Mouse (Mus musculus) heart, adult 2 months (tissue): ENCODE measurements around the gene Pde6d. TPM values are rescaled to one million over a fixed set of nuclear protein-coding genes. Genes with fewer than 3 reads are reported as not detected.
A peak's percentile ranks its signal among the peaks of the same experiment; 100 is the strongest.

Source experiments
- DNase-seq, 2 experiments: peaks; one replicate each; pipeline ENCODE4 v3.0.0; 2021
- H3K27ac ChIP-seq: fragments of 200-600 bp; 2 replicates; pipeline ENCODE4 v1.8.1; 2022
- H3K27me3 ChIP-seq: fragments of 200-500 bp; 2 replicates; pipeline ENCODE4 v1.6.1; 2012; ENCODE audit warnings: mild to moderate bottlenecking, low read length, inconsistent platforms, mixed read lengths; ENCODE audit not compliant: control insufficient read depth, insufficient read depth
- H3K36me3 ChIP-seq: fragments of 200-500 bp; 2 replicates; pipeline ENCODE4 v1.6.1; 2012; ENCODE audit warnings: low read length, inconsistent platforms; ENCODE audit not compliant: control insufficient read depth, insufficient read depth
- H3K4me1 ChIP-seq: fragments of 200-500 bp; 2 replicates; pipeline ENCODE4 v1.6.1; 2011; ENCODE audit warnings: low read length; ENCODE audit not compliant: control insufficient read depth, insufficient read depth
- H3K4me3 ChIP-seq: fragments of 200-600 bp; 2 replicates; pipeline ENCODE4 v1.8.1; 2022
- H3K79me2 ChIP-seq: fragments of 200-500 bp; replicated peaks from 2 replicates; pipeline ENCODE4 v1.6.1; 2012; ENCODE audit warnings: mild to moderate bottlenecking, inconsistent platforms, low read length, moderate library complexity, mixed read lengths; ENCODE audit not compliant: control insufficient read depth, insufficient read depth
- H3K9ac ChIP-seq: fragments of 200-500 bp; 2 replicates; pipeline ENCODE4 v1.6.1; 2012; ENCODE audit warnings: low read depth, mild to moderate bottlenecking, control low read depth, inconsistent platforms, low read length, mixed read lengths
- CTCF ChIP-seq: fragments of 200-600 bp; IDR thresholded peaks from 2 replicates; pipeline ENCODE4 v1.8.1; 2022; ENCODE audit warnings: antibody characterized with exemption, mild to moderate bottlenecking, moderate library complexity
- EP300 ChIP-seq: fragments of 200-500 bp; IDR thresholded peaks from 2 replicates; pipeline ENCODE4 v1.6.1; 2011; ENCODE audit warnings: low read depth, low read length, control low read depth; ENCODE audit not compliant: insufficient read depth
- POLR2A ChIP-seq: fragments of 200-500 bp; IDR thresholded peaks from 2 replicates; pipeline ENCODE4 v1.6.1; 2011; ENCODE audit warnings: mild to moderate bottlenecking, low read depth, low read length, control low read depth; ENCODE audit not compliant: insufficient read depth
- WGBS: fragments of 180-500 bp; shearing (Covaris S2); methylation state at CpG from one replicate; pipeline ENCODE4 v1.1.7; 2018; 5-methylcytosine and 5-hydroxymethylcytosine counted together
- intact Hi-C: fragments of 180-260 bp; cut with DNase I; formaldehyde crosslinking; loops from one replicate; pipeline ENCODE4 v1.15.1; 2025
- polyA plus RNA-seq: library from polyadenylated mRNA; depleted of rRNA; stranded (reverse); fragments of >200 nt; gene quantifications from 2 replicates; pipeline ENCODE4 v1.2.3, GENCODE M21; 2012
- total RNA-seq, 2 experiments: library from RNA; stranded (reverse); gene quantifications; 2 replicates each; pipeline ENCODE4 v1.2.3; 2021

Gene Pde6d
- total and polyA plus RNA-seq, 3 experiments: 27.9 to 47.6 (median 40.4) TPM

DNA sequence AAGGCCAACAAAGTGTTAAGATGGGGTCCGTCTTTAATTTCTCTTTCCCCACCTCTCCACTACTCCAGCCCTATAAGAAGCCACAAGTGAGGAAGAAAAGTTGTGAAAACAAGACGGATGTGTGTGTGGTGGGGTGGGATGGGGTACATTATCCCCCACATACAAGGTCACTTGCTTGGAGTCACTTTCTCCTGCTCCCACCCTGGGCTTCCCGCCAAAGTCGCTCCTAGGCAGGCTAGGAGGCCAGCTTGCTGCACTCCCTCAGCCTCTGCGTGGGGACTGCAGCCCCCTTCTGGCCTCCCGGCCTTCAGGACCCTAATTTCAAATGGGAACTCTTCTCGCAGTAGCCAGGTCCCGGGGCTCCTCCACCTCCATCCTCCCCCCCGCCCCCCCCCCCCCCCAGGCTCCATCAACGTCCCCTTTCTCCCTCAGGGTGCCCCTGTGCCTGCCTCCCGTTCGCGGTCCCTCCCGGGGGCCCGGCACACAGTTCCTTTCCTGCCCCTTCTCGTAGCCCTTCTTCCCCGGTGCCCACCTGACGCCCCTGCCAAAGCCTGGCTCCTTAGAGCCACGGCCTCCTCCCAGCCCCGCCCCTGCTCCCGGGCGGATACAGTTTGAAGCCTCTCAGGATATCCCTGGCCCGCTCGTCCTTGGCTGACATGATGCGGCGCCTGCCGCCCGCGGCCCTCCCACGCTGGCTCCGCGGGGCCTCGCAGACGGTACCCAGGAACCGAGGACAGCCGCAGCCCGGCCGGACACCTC, 558 bp downstream of the Pde6d start:
- Histone ChIP-seq H3K36me3 (no peaks in the 10 kb centered on the region; the same call in 1 of the 2 replicates), H3K4me3 (peak overlapping the region; percentile 87), H3K27ac (peak overlapping the region; percentile 82), H3K79me2 (peaks cover 1% of the 10 kb centered on the region), H3K4me1 (peaks cover 4% of the 10 kb centered on the region), H3K27me3 (no peaks in the 10 kb centered on the region), H3K9ac (peak overlapping the region; percentile 96)
- peak in 1 of 2 experiments; percentile 18 for DNase-seq
- TF ChIP-seq EP300: no peak
- no peak for TF ChIP-seq POLR2A
- no peak for TF ChIP-seq CTCF
- intact Hi-C loops: loop anchor here (5.0 kb wide), 2 partner anchors 120 to 140 kb away; partner anchors contain the start of gene Dis3l2
- 2% methylated on average over 38 of the region's 38 CpGs for WGBS

DNA sequence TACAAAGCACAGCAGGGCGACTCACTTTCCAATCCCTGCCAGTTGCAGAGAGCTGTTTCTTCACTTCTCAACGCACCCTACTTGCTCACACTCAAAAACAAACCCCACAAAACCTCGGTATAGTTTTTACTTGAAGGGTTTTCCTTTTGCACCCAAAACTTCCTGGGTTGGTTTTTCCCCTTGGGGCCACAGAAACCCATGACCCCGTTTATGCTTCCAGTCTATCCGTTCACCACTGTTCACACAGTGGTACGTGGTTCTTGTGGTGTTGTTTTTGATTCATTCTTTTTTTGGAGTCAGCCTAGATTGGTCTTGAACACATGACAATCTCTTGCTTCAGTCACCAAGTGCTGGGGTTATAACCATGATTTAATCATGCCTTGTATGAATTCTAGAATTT, 2.0 kb downstream of the Pde6d start:
- WGBS: 74% methylated on average over 6 of the region's 6 CpGs
- Histone ChIP-seq H3K4me3 (no peak overlapping the region), H3K9ac (no peak overlapping the region), H3K27me3 (no peaks in the 10 kb centered on the region), H3K4me1 (peaks cover 2% of the 10 kb centered on the region), H3K27ac (no peak overlapping the region), H3K36me3 (no peaks in the 10 kb centered on the region; the same call in 1 of the 2 replicates), H3K79me2 (peaks cover 1% of the 10 kb centered on the region)
- no peak for DNase-seq
- TF ChIP-seq EP300: no peak
- no peak for TF ChIP-seq POLR2A
- no peak for TF ChIP-seq CTCF
- intact Hi-C loops: loop anchor here (5.0 kb wide), 2 partner anchors 122 to 138 kb away; partner anchors contain the start of gene Dis3l2

DNA sequence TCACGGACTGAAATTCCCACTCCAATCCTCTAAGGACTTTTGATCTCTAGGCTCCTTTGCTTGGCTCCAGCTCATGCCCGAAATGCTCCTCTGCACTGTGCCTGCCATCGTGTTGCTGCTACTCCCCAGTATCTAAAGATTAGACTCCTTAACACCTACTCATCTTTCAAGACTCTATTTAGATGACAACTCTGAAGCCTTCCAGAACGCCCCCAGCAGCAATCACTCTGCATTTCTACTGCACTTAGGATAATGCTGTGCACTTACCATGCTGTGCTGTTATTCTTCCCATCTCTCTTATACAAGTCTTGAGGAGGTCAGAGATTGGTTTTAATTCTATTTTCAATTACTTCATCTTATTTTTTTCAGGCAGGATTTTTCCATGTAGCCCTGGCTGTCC, 10.5 kb downstream of the Pde6d start:
- Histone ChIP-seq H3K4me3 (no peak overlapping the region), H3K27me3 (no peaks in the 10 kb centered on the region), H3K79me2 (no peaks in the 10 kb centered on the region), H3K36me3 (no peaks in the 10 kb centered on the region), H3K4me1 (no peaks in the 10 kb centered on the region), H3K27ac (no peak overlapping the region), H3K9ac (no peak overlapping the region)
- 60% methylated on average over 4 of the region's 4 CpGs for WGBS
- intact Hi-C loops: no loop called here
- DNase-seq: no peak
- TF ChIP-seq EP300 (no peak), POLR2A (no peak), CTCF (no peak)

DNA sequence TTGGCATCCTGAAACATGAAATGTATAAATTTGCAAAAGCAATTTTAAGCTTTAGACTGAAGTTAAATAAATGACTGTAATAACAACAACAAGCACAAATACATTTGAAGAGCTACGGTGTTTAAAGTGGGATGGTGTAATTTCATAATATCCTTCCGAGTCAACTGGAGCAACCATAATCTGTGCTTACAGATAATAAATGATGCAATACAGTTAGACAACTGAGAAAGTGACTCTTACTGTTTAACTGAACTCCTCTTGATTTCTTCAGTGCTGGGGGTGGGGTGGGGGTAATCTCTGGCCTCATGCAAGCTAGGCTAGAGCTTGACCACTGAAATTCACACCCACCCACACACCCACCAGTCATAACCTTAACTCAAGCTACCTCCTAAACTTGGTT, 11.0 kb downstream of the Pde6d start:
- intact Hi-C loops: no loop called here
- Histone ChIP-seq H3K27ac (no peak overlapping the region), H3K4me3 (no peak overlapping the region), H3K79me2 (no peaks in the 10 kb centered on the region), H3K36me3 (no peaks in the 10 kb centered on the region), H3K4me1 (no peaks in the 10 kb centered on the region), H3K27me3 (no peaks in the 10 kb centered on the region), H3K9ac (no peak overlapping the region)
- no peak for DNase-seq
- WGBS: 92% methylated on average over 2 of the region's 2 CpGs
- TF ChIP-seq CTCF (no peak), EP300 (no peak), POLR2A (no peak)

GRCm38 (mm10) chr1:86569292-86569860, 13.1 kb downstream of the Pde6d start:
- no peaks in the 10 kb centered on the region for H3K4me1 ChIP-seq
- intact Hi-C loops: no loop called here

DNA sequence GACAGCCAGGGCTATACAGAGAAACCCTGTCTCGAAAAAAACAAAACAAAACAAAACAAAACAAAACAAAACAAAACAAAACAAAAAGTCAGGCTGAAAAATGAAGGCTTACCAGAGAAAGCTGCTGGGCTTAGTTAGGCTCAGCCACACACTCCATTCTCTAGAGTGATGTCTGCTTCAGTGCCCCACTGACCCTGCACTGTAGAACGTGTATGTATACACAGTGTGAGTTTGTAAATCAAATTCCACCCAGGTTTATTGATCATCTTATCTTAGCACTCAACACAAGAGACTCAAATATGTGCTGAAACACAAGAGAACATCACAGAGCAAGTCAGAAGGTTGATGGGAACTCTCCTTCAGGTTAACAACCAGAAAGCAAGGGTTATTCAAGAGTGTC, 14.0 kb downstream of the Pde6d start:
- intact Hi-C loops: no loop called here
- H3K4me3 ChIP-seq: no peak overlapping the region
- WGBS: 76% methylated on average over 2 of the region's 2 CpGs

More at GRCm38 (mm10) chr1:86569292-86569860, 13.1 kb downstream of the Pde6d start:
- Histone ChIP-seq H3K4me3 (no peak overlapping the region), H3K27ac (no peak overlapping the region), H3K79me2 (no peaks in the 10 kb centered on the region), H3K36me3 (no peaks in the 10 kb centered on the region), H3K9ac (no peak overlapping the region), H3K27me3 (no peaks in the 10 kb centered on the region)
- 98% methylated on average over 2 of the region's 2 CpGs for WGBS
- no peak for DNase-seq
- TF ChIP-seq POLR2A (no peak), CTCF (no peak), EP300 (no peak)

More for the DNA sequence above, 14.0 kb downstream of the Pde6d start:
- Histone ChIP-seq H3K36me3 (no peaks in the 10 kb centered on the region), H3K4me1 (no peaks in the 10 kb centered on the region), H3K27ac (no peak overlapping the region), H3K9ac (no peak overlapping the region), H3K79me2 (no peaks in the 10 kb centered on the region), H3K27me3 (no peaks in the 10 kb centered on the region)
- no peak for TF ChIP-seq POLR2A
- TF ChIP-seq EP300: no peak
- no peak for TF ChIP-seq CTCF
- DNase-seq: no peak
